Mouse (Mus musculus) heart, adult 2 months (tissue): ENCODE results near the gene Olfr649.

Source experiments
- CTCF ChIP-seq: fragments of 200-600 bp; IDR thresholded peaks from 2 replicates; pipeline ENCODE4 v1.8.1; 2022; ENCODE audit warnings: antibody characterized with exemption, mild to moderate bottlenecking, moderate library complexity
- EP300 ChIP-seq: fragments of 200-500 bp; IDR thresholded peaks from 2 replicates; pipeline ENCODE4 v1.6.1; 2011; ENCODE audit warnings: low read depth, low read length, control low read depth; ENCODE audit not compliant: insufficient read depth
- POLR2A ChIP-seq: fragments of 200-500 bp; IDR thresholded peaks from 2 replicates; pipeline ENCODE4 v1.6.1; 2011; ENCODE audit warnings: mild to moderate bottlenecking, low read depth, low read length, control low read depth; ENCODE audit not compliant: insufficient read depth

DNA sequence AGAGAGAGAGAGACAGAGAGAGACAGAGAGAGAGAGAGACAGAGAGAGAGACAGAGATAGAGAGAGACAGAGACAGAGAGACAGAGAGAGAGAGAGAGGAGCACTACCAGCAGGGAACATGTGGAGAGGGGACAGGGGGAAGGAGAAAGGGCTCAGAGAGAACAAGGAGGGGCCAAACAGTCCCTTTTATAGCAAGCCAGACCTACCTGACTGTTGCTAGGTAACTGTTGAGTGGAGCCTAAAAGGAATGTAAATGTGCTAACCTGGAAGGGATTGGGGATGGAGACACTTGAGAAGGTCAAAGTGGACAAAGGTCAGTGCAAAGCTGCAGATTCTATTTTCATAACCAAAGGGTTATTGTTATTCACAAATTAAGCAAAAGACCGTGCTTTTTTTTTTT, 47.8 kb upstream of the Olfr649 start:
- no peak for TF ChIP-seq POLR2A
- TF ChIP-seq CTCF = no peak
- no peak for TF ChIP-seq EP300
